Mouse (Mus musculus) midbrain, embryonic 12.5 days (tissue): ENCODE measurements around the gene Ccdc57. TPM values are rescaled to one million over a fixed set of nuclear protein-coding genes. Genes with fewer than 3 reads are reported as not detected.

ENCODE experiments used
- ATAC-seq: fragments of 200-750 bp; cut with Nextera tagmentation; 2 replicates; pipeline ENCODE4 v1.8.0; 2017; ENCODE audit warnings: low read depth, moderate TSS enrichment, moderate library complexity; ENCODE audit not compliant: low FRiP score
- H3K27ac ChIP-seq: fragments of 300-500 bp; sonication (generic); replicated peaks from 2 replicates; pipeline ENCODE4 v1.5.1; 2016; ENCODE audit warnings: mild to moderate bottlenecking
- H3K27me3 ChIP-seq: fragments of 300-500 bp; sonication (generic); 2 replicates; pipeline ENCODE4 v1.6.1; 2016; ENCODE audit warnings: mild to moderate bottlenecking
- H3K36me3 ChIP-seq: fragments of 300-500 bp; sonication (generic); 2 replicates; pipeline ENCODE4 v1.6.1; 2016
- H3K4me1 ChIP-seq: fragments of 300-500 bp; sonication (generic); 2 replicates; pipeline ENCODE4 v1.6.1; 2016
- H3K4me2 ChIP-seq: fragments of 300-500 bp; sonication (generic); replicated peaks from 2 replicates; pipeline ENCODE4 v1.6.1; 2016; ENCODE audit warnings: mild to moderate bottlenecking, moderate library complexity
- H3K4me3 ChIP-seq: fragments of 300-500 bp; sonication (generic); 2 replicates; pipeline ENCODE4 v1.5.1; 2016; ENCODE audit warnings: mild to moderate bottlenecking
- H3K9ac ChIP-seq: fragments of 300-500 bp; sonication (generic); replicated peaks from 2 replicates; pipeline ENCODE4 v1.6.1; 2016; ENCODE audit warnings: mild to moderate bottlenecking, moderate library complexity
- H3K9me3 ChIP-seq: fragments of 300-500 bp; sonication (generic); 2 replicates; pipeline ENCODE4 v1.6.1; 2016; ENCODE audit warnings: mild to moderate bottlenecking
- WGBS: fragments of 180-500 bp; shearing (Covaris S2); methylation state at CpG from one replicate; pipeline ENCODE4 v1.1.7; 2016; 5-methylcytosine and 5-hydroxymethylcytosine counted together
- polyA plus RNA-seq: library from polyadenylated mRNA; unstranded; fragments of >200 nt; fragmentation: Nextera tagmentation; extraction: Ambion mirVana; gene quantifications from 2 replicates; pipeline ENCODE4 v1.2.1, GENCODE M21; 2016

Gene Ccdc57
- polyA plus RNA-seq, 1 experiment from 2014 or later = 6.3 TPM

DNA sequence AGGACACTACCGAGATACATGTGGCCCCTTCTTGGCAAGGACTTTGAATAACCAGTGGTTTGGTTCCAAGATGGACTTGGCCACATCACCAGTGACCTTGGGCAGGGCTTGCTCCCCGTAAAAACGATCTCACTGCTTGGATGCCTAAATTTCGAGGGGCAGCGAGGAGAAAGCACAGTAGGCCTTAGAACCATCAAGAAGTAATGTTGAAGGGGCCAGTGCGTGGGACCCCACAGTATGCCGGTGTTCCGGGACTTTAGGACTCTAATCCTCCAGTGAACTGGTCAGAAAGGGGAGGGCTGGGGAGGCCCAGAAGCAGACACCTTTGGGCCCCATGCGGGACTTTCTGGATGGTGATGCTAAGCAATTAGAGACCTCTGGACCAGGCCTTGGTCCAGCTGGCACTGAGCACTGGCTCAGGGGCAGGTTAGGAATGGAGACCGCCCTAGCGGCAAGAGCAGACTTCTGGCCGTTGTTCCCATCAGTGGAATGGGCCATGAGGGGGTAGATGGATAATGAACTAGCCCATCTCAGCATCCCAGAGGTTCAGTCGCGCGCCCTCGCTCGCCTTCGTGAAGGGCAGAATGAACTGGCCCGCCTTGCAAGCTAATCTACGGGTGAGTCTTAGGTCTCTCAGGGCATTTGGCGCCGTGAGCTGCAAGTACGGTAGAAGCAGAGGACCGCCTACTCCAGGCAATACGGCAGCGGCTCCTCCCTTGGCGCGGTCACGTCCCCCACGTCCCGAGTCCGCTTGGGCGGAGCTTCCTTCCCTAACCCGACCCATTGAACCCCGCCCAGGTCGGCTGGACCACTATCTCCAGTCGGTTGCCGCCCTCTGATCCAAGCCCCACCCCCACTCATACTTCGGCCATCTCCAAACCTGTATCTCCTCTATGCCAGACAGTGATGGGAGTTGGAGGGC is 17.9 kb upstream of the Ccdc57 start:
- H3K27ac ChIP-seq = peak overlapping the region; percentile 77
- H3K9me3 ChIP-seq = no peaks in the 10 kb centered on the region
- H3K4me1 ChIP-seq = peaks cover 38% of the 10 kb centered on the region
- WGBS = 2% methylated on average over 39 of the region's 39 CpGs
- peaks cover 2% of the 10 kb centered on the region; the same call in 1 of the 2 replicates for H3K36me3 ChIP-seq
- peaks cover 36% of the 10 kb centered on the region for H3K27me3 ChIP-seq
- H3K4me2 ChIP-seq = peak overlapping the region; percentile 66
- peak overlapping the region; percentile 39 for H3K9ac ChIP-seq
- ATAC-seq = peak; percentile 86
- H3K4me3 ChIP-seq = peak overlapping the region; percentile 48

- peaks cover 38% of the 10 kb centered on the region for H3K4me1 ChIP-seq
- no peak for ATAC-seq
These were observed 17.2 kb upstream of the Ccdc57 start for GRCm38 (mm10) chr11:120949863-120950262.

DNA sequence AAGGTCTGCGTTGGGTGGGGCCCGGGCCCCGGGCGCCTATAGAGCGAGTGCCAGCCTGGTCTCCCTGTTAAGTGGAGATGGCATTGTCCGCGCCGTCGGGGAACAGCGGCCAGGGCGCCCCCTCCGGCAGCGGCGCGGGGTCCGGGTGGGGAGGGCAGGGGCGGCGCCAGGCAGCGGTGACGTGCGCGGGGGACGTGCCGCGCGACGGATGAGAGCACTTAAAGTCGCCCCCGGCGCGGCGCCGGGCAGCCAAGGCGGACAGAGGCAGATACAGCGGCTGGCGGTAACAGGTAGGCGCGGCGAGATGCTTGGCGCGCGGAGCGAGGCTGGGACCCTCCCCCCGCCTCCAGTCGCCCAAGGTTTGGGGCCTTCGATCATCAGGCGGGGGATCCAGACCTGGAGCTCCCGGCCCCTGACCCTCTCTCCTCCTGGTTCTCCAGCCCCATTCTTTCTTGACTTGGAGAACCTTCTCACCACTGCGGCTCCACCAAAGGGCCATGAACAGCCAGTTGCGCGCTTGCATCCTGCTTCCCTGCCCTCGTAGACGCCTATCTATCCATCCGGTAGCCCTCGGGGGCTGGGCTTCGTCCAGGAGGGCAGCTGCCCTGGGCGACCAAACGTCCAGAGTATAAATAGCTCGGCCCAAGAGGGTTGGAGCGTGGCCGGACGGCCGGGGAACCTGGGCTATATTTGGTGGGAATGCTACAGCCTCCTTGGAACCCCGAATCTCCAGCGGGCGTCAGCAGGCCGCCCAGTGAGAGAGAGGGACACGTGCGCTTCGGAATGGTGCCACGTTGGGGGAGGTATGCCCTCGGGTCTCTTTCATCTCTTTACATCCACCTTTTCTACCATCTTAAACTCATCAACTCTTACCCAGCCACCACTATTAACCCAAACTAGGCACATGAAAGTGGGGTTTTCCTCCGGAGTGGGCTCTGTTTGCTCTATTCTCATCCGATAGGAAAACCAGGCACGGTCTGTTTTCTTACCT is 16.5 kb upstream of the Ccdc57 start:
- Histone ChIP-seq H3K27me3 (peaks cover 36% of the 10 kb centered on the region), H3K4me3 (peak overlapping the region; percentile 48), H3K27ac (0 out of 2 replicates have a peak overlapping the region, but pooled peaks have one; percentile 15), H3K9me3 (no peaks in the 10 kb centered on the region), H3K4me2 (peak overlapping the region; percentile 66), H3K9ac (peak overlapping the region; percentile 37), H3K4me1 (peaks cover 38% of the 10 kb centered on the region), H3K36me3 (no peaks in the 10 kb centered on the region)
- under 1% methylated on average over 71 of the region's 75 CpGs for WGBS
- no peak for ATAC-seq

More at GRCm38 (mm10) chr11:120949863-120950262, 17.2 kb upstream of the Ccdc57 start:
- 14% methylated on average over 10 of the region's 10 CpGs for WGBS
- H3K36me3 ChIP-seq = no peaks in the 10 kb centered on the region
- peak overlapping the region; percentile 66 for H3K4me2 ChIP-seq
- H3K4me3 ChIP-seq = peak overlapping the region; percentile 48
- peaks cover 36% of the 10 kb centered on the region for H3K27me3 ChIP-seq
- H3K9me3 ChIP-seq = no peaks in the 10 kb centered on the region
- H3K27ac ChIP-seq = no peak overlapping the region
- H3K9ac ChIP-seq = peak overlapping the region; percentile 7; the same call in 1 of the 2 replicates

GRCm38 (mm10) chr11:120948328-120948727 is 15.7 kb upstream of the Ccdc57 start, which contains the start of gene Slc16a3:
Gene Slc16a3 (plus strand): TSS chr11:120948480.
- H3K9me3 ChIP-seq = no peaks in the 10 kb centered on the region
- H3K27me3 ChIP-seq = peaks cover 36% of the 10 kb centered on the region
- peaks cover 38% of the 10 kb centered on the region for H3K4me1 ChIP-seq
- H3K4me3 ChIP-seq = peak within 1 kb of the TSS; percentile 48
- peak within 1 kb of the TSS; percentile 66 for H3K4me2 ChIP-seq
- 34% methylated on average over 12 of the region's 12 CpGs for WGBS
- 0 out of 2 replicates have a peak within 1 kb of the TSS, but pooled peaks have one; percentile 15 for H3K27ac ChIP-seq
- no peaks in the 10 kb centered on the region for H3K36me3 ChIP-seq
- peak within 1 kb of the TSS; percentile 37 for H3K9ac ChIP-seq
- no peak for ATAC-seq

- Histone ChIP-seq H3K36me3 (no peaks in the 10 kb centered on the region), H3K4me3 (no peak overlapping the region), H3K4me1 (peaks cover 25% of the 10 kb centered on the region), H3K9me3 (no peaks in the 10 kb centered on the region), H3K27ac (no peak overlapping the region), H3K4me2 (no peak overlapping the region), H3K9ac (no peak overlapping the region), H3K27me3 (peaks cover 36% of the 10 kb centered on the region)
- no peak for ATAC-seq
- 90% methylated on average over 5 of the region's 5 CpGs for WGBS
These were observed 13.3 kb upstream of the Ccdc57 start for GRCm38 (mm10) chr11:120945926-120946325.

DNA sequence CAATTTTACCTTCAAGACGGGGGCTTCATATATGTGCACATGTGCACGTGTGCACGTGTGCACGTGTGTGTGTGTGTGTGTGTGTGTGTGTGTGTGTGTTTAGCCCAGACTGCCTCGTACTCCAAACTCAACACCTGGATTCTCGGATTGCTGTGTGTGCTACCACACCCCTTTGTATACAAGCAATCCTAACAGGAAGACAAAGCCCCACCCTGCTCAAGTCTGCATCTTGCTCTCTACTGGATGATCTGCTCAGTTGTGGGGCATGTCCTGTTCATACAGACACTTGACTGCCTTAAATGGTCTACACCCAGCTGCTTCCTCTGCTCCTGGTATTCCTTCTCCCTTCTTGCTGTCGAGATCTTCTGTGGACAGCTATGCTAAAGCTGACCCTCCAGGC is 12.6 kb upstream of the Ccdc57 start:
- no peak overlapping the region for H3K4me2 ChIP-seq
- H3K4me3 ChIP-seq = no peak overlapping the region
- H3K4me1 ChIP-seq = peaks cover 20% of the 10 kb centered on the region
- H3K9me3 ChIP-seq = no peaks in the 10 kb centered on the region
- WGBS = 80% methylated on average over 7 of the region's 7 CpGs
- H3K27ac ChIP-seq = no peak overlapping the region
- ATAC-seq = no peak
- H3K9ac ChIP-seq = no peak overlapping the region
- H3K27me3 ChIP-seq = peaks cover 34% of the 10 kb centered on the region
- H3K36me3 ChIP-seq = no peaks in the 10 kb centered on the region

- H3K27ac ChIP-seq = no peak overlapping the region
- no peaks in the 10 kb centered on the region for H3K4me1 ChIP-seq
- no peak overlapping the region for H3K9ac ChIP-seq
- H3K27me3 ChIP-seq = no peaks in the 10 kb centered on the region; the same call in 1 of the 2 replicates
- no peak overlapping the region for H3K4me3 ChIP-seq
- H3K36me3 ChIP-seq = no peaks in the 10 kb centered on the region
- 91% methylated on average over 6 of the region's 6 CpGs for WGBS
- H3K4me2 ChIP-seq = no peak overlapping the region
- no peak for ATAC-seq
- H3K9me3 ChIP-seq = 0 out of 2 replicates have a peak, but pooled peaks cover under 1% of the 10 kb centered on the region
These were observed 8.3 kb upstream of the Ccdc57 start for GRCm38 (mm10) chr11:120940959-120941358.

DNA sequence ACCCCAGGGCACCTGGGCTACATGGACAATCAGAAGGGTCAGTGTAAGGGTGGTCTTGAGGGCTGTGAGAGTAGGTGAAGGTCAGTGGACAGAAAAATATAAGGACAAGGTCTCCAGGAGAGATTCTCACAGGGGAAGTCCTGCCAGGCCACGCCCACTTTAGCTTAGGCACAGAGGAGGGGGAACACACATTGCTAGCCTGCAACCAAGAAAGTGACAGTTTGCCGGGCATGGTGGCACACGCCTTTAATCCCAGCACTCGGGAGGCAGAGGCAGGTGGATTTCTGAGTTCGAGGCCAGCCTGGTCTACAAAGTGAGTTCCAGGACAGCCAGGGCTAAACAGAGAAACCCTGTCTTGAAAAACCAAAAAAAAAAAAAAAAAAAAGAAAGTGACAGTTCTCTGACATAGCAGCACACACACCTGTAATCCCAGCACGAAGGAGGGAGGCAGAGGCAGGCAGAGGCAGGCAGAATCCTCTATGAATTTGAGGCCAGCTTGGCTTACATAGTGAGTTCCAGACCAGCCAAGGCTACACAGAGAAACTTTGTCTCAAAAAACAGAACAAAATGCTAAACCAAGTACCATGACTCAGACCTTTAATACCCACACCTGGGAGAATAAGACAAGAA is 7.2 kb upstream of the Ccdc57 start:
- 65% methylated on average over 6 of the region's 6 CpGs for WGBS
- Histone ChIP-seq H3K9ac (no peak overlapping the region), H3K27me3 (no peaks in the 10 kb centered on the region), H3K36me3 (no peaks in the 10 kb centered on the region), H3K4me3 (no peak overlapping the region), H3K27ac (no peak overlapping the region), H3K9me3 (0 out of 2 replicates have a peak, but pooled peaks cover 4% of the 10 kb centered on the region), H3K4me2 (no peak overlapping the region), H3K4me1 (no peaks in the 10 kb centered on the region)
- ATAC-seq = no peak

- Histone ChIP-seq H3K36me3 (no peaks in the 10 kb centered on the region), H3K9ac (no peak overlapping the region), H3K9me3 (0 out of 2 replicates have a peak, but pooled peaks cover 4% of the 10 kb centered on the region), H3K4me3 (no peak overlapping the region), H3K4me1 (no peaks in the 10 kb centered on the region), H3K27me3 (no peaks in the 10 kb centered on the region), H3K27ac (no peak overlapping the region), H3K4me2 (no peak overlapping the region)
- ATAC-seq = no peak
- WGBS = 35% methylated on average over 4 of the region's 4 CpGs
These were observed 6.1 kb upstream of the Ccdc57 start for GRCm38 (mm10) chr11:120938795-120939194.

DNA sequence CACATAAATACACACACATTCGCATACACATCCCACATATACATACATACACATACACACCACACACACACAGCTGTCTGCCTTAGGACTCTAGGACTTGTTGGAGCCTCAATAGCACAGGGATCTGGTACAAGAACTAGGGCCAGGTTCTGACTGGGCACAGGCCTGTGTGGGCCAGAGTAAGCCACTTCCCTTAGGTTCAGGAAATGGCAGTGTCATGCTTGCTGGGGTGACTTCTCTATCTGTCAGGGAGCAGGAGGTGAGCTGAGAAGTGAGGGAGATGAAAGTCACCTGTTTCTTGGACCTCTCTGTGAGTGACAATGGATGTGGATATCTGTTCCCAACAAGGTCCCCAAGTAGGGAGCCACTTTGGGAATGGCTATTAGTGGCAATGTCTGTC is 5.3 kb upstream of the Ccdc57 start:
- H3K4me3 ChIP-seq = no peak overlapping the region
- no peaks in the 10 kb centered on the region for H3K36me3 ChIP-seq
- peaks cover 4% of the 10 kb centered on the region for H3K4me1 ChIP-seq
- no peak overlapping the region for H3K9ac ChIP-seq
- WGBS = 97% methylated on average over 1 of the region's 1 CpGs
- no peak overlapping the region for H3K27ac ChIP-seq
- no peaks in the 10 kb centered on the region for H3K27me3 ChIP-seq
- H3K9me3 ChIP-seq = 0 out of 2 replicates have a peak, but pooled peaks cover 4% of the 10 kb centered on the region
- ATAC-seq = no peak
- H3K4me2 ChIP-seq = no peak overlapping the region

DNA sequence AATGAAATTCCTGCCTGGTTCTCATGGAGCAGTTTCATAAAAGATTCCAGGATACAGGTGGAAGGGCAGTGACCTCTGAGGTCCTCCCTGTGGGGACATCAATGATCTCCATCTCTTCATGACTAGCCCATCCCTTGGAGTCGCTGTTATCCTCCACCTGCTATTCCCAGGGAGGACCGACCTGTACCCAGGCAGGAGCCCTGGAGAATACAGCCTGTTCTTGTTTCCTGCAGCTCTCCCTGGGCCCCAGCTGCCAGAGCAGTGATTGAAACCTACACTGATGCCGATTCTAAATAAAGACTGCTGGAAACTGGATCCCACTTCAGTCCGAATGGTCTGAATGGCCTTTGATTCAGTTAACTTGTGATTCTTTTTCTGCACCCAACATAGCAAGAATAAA is 1.2 kb downstream of the Ccdc57 start:
- Histone ChIP-seq H3K27ac (no peak overlapping the region), H3K36me3 (no peaks in the 10 kb centered on the region), H3K9me3 (peaks cover 9% of the 10 kb centered on the region; the same call in 1 of the 2 replicates), H3K9ac (no peak overlapping the region), H3K4me3 (no peak overlapping the region), H3K4me1 (peaks cover 9% of the 10 kb centered on the region), H3K27me3 (no peaks in the 10 kb centered on the region), H3K4me2 (peak overlapping the region; percentile 62; the same call in 1 of the 2 replicates)
- WGBS = 93% methylated on average over 4 of the region's 4 CpGs
- no peak for ATAC-seq
